Mouse (Mus musculus) C2C12 (cell line): ENCODE measurements around the gene Gm20716.

Experiments
- CTCF ChIP-seq: IDR thresholded peaks from one replicate; pipeline ENCODE4 v1.5.1; 2011; ENCODE audit not compliant: control insufficient read depth, insufficient read depth, insufficient read length
- FOSL1 ChIP-seq: IDR thresholded peaks from one replicate; pipeline ENCODE4 v1.8.0; 2011; ENCODE audit warnings: mild to moderate bottlenecking, low read length; ENCODE audit not compliant: poor library complexity, insufficient read depth, severe bottlenecking
- MAX ChIP-seq: IDR thresholded peaks from one replicate; pipeline ENCODE4 v1.6.1; 2011; ENCODE audit warnings: mild to moderate bottlenecking, control low read depth

DNA sequence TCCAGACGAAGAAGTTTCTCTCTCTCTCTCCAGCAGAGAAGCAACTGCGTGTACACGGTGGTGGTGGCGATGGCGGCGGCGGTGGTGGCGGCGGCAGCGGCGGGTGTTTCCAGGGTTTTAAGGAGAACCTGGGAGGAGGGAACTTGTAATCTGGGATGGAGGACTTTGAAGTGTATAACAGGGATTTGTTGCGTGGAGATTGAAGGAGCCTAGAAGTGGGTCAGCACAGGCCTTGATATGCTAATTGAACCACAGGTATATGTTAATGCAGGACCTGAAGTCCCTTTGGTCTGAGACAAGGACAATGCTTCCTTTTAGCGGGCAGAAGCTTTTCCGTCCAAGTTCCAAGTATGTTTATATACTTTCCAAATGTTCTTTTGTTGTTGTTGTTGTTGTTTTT lies 73.8 kb downstream of the Gm20716 start:
- TF ChIP-seq CTCF (no peak), MAX (no peak), FOSL1 (no peak)
